Mouse (Mus musculus) adrenal gland, postnatal 25 days (tissue): Measurements from ENCODE around the gene Ano6. TPM values are rescaled to one million over a fixed set of nuclear protein-coding genes. Genes with fewer than 3 reads are reported as not detected.

Experiments
- DNase-seq: peaks from one replicate; pipeline ENCODE4 v3.0.0; 2021; ENCODE audit warnings: mixed read lengths
- total RNA-seq: library from RNA; stranded (reverse); gene quantifications from 2 replicates; pipeline ENCODE4 v1.2.3, GENCODE M21; 2021

The Ano6 gene
- total RNA-seq, 1 experiment from 2014 or later: 75.4 TPM

DNA sequence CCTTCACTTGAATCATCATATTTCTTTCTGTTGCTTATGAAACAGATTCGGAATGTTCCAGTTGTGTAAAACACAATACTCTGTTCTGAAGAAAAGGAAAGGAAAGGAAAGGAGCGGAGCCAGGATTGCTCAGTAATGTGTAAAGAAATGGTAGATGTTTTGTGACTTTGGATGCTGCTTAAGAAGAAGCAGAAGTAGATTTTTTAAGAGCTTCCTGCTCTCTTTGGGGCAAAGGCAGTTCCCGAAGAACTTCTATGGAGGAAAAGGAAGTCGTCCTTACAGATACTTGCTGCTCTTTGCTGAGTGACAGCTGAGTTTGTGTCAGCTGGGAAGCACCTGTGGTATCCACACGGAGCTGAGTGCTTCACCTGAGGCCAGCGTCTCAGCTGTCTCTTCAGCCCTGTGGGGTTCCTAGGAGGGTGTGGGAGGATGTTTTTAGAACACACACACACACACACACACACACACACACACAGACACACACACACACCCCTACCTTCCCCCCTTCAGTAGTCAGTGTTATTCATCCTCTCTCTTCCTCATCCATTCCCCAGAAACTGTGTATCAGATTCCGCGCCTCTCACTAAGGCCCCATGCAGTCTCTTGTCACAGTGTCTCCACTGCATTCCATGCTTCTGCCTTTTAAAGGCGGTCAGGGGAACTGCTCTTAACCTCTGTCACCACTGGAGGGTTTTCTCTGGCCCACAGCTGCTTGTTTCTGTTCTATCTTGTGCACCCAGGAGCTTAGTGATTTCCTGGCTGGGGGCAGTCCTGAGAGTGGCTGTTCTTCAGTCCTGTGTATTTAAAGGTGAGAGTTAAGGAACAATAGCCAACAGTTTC is 6.7 kb downstream of the Ano6 start:
- no peak for DNase-seq

- DNase-seq: no peak
Measured at GRCm38 (mm10) chr15:95798266-95798665, 7.6 kb downstream of the Ano6 start.

DNA sequence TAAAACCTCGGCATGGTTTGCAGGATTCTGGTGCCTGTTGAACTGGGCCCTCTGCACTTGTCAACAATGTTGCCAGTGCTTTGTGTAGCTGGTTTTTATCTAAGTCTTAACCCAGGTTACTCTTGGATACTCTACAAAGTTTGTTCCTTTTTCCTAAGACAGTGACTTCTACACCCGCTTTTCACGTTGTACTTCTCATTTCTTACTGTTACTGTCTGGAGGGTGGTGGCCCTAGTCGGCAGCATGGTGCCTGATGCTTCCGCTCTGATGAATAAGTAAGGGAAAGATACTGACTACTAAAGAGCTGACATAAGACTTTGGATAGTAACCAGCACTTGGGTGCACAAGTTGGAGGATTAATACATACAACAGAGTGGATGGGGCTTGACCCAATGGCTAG is 9.0 kb downstream of the Ano6 start:
- no peak for DNase-seq

DNA sequence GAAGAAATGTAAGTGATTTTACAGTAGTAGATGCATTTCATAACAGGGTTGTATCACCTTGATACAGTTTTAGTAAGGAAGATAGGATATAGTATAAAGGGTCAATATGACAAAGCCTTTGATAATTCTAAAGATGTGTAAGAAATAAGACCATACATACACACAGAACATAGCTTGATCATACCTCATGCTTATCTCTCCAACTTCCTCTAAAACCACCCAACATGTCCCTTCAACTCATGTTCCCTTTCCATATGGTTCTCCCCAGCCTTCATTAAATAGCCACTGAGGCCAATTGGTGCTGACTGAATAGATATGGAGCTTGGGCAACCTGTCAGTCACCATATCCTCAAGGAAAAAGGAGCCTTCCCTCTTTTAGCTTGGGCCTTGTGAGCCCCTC is 9.4 kb downstream of the Ano6 start:
- DNase-seq: no peak

- DNase-seq: no peak
Measured at GRCm38 (mm10) chr15:95801261-95801979, 10.8 kb downstream of the Ano6 start.

GRCm38 (mm10) chr15:95802140-95802539 is 11.5 kb downstream of the Ano6 start:
- no peak for DNase-seq

- peak; percentile 70 for DNase-seq
Measured at GRCm38 (mm10) chr15:95802762-95803161, 12.1 kb downstream of the Ano6 start.

- no peak for DNase-seq
Measured at GRCm38 (mm10) chr15:95803484-95803883, 12.8 kb downstream of the Ano6 start.

- peak; percentile 61 for DNase-seq
Measured at GRCm38 (mm10) chr15:95804255-95804654, 13.6 kb downstream of the Ano6 start.

DNA sequence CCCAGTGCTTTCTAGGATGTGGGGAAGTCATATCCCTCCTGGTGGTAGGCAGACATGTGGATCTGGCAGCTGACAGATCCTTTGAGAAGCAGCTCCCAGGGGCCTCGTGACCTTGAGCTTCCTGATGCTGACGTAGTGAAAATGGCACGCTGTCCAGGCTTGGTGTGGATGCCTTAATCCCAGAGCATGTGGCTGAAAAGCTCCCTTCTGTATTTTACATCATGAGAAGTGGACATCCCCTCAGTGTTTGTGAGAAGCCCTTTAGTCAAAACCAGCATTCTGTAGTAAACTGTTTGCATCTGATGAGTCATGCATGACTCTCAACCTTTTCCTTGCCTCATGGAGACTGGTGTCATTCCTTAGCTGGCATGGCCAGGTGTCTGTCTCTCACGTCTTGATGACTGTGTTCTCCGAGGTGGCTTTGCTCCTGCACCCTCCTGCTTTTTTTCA is 14.4 kb downstream of the Ano6 start:
- peak; percentile 38 for DNase-seq

DNA sequence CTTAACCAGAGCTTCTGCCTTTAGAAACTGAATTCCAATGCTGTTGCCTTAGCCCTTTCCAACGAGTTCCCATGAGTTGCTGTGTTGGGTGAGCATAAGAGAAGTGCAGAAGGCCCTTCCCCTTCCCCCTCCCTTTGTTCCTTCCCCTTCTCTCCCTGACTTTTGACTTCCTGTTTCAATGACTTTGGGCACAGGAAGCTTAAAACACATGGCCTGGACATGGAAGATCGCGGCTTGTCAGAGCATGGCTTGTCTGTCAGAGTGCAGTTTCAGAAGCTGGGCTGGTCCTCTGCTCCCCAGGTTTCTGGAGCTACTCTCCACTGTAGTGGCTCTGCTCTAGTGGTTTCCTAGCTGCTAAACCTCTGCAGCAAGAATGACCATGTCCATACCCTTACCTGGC is 17.3 kb downstream of the Ano6 start:
- no peak for DNase-seq

- DNase-seq: no peak
Measured at GRCm38 (mm10) chr15:95810357-95810761, 19.7 kb downstream of the Ano6 start.

GRCm38 (mm10) chr15:95812821-95813571 is 22.4 kb downstream of the Ano6 start:
- DNase-seq: no peak

DNA sequence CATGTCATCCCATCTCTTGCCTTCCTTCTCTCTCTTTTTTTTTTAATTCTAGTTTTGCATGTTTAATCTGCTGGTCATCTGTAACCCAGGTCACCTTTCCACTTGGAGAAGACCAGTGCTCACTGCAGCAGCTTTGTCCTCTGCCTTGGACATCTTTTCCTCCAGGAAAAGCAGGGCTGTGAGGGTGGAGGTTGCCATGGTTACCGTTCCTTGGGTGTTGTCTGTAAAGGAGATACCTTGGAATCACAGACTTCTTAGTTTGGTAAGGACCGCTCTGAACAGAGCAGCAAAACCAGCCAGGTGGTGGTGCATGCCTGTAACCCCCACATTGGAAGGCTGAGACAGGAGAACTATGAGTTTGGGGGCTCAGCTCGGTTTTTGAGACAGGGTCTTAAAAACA is 26.9 kb downstream of the Ano6 start:
- no peak for DNase-seq

GRCm38 (mm10) chr15:95819249-95820035 is 28.8 kb downstream of the Ano6 start:
- DNase-seq: no peak

- no peak for DNase-seq
Measured at GRCm38 (mm10) chr15:95820142-95820541, 29.5 kb downstream of the Ano6 start.

GRCm38 (mm10) chr15:95820678-95821077 is 30.0 kb downstream of the Ano6 start:
- no peak for DNase-seq

- DNase-seq: no peak
Measured at GRCm38 (mm10) chr15:95822099-95822498, 31.5 kb downstream of the Ano6 start.

GRCm38 (mm10) chr15:95823383-95824306 is 33.0 kb downstream of the Ano6 start:
- DNase-seq: no peak

DNA sequence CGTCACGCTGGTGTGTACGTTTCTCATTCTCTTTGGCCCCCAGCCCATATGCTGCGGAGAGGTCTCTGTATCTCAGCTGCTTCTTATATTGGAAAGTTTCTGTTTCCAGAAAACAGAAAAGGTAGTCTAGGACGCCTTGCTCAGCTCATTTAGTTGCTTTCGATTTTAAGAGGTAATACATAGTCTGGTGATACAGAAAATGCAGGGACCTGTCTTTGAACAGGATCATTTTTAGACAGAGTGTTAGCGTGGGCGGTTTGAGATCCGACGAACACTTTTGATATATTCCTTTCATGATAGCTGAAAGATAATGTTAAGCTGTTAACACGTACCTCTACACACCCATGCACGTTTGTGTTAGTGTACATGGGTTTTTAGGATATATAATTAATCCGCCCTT is 35.9 kb downstream of the Ano6 start:
- no peak for DNase-seq

DNA sequence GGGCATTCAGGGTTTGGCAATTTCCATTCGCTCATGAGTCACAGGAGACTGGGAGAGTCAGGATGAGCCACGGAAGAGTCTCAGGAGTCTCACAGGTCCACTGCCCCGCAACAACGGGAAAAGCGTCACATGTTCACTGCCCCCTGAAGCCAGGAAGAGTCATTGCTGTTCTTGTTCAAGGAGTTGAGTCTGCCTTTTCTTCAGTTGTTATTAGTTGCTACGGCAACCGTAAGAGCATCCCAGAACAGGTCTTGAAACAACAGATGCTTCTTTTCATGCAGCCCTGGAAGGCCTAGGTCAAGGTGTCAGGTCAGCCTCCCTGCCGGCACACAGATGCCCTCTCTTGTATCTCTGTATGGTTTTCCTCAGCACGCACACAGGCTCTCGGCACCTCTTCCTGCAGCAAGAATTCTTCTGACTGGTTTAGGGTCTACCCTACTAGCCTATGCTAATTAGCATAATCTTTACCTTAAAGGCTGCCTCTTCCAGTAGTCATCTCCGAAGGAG is 36.9 kb downstream of the Ano6 start:
- DNase-seq: no peak
